Mouse (Mus musculus) thymus, adult 2 months (tissue): ENCODE results near the gene Col23a1. TPM values are rescaled to one million over a fixed set of nuclear protein-coding genes. Genes with fewer than 3 reads are reported as not detected.
"Not testable (repeated sequence)": the region's sequence is repeated elsewhere in the genome, so short reads cannot be mapped to it uniquely, and the experiment has no call there.

ENCODE experiments used
- DNase-seq: peaks from one replicate; pipeline ENCODE4 v3.0.0; 2021
- H3K27ac ChIP-seq: fragments of 200-500 bp; 2 replicates; pipeline ENCODE4 v1.5.1; 2012; ENCODE audit warnings: low read length, control low read depth; ENCODE audit not compliant: control insufficient read depth, insufficient read depth
- H3K27me3 ChIP-seq: fragments of 200-500 bp; 2 replicates; pipeline ENCODE4 v1.6.1; 2012; ENCODE audit warnings: mild to moderate bottlenecking, low read length, moderate library complexity, mixed read lengths; ENCODE audit not compliant: control insufficient read depth, insufficient read depth
- H3K36me3 ChIP-seq: fragments of 200-500 bp; 2 replicates; pipeline ENCODE4 v1.6.1; 2012; ENCODE audit warnings: mild to moderate bottlenecking, low read length, moderate library complexity; ENCODE audit not compliant: control insufficient read depth, insufficient read depth
- H3K4me1 ChIP-seq: fragments of 200-500 bp; replicated peaks from 2 replicates; pipeline ENCODE4 v1.6.1; 2012; ENCODE audit warnings: low read length; ENCODE audit not compliant: control insufficient read depth, insufficient read depth
- H3K4me3 ChIP-seq: fragments of 200-500 bp; 2 replicates; pipeline ENCODE4 v1.5.1; 2012; ENCODE audit warnings: mild to moderate bottlenecking, low read length, control low read depth, moderate library complexity; ENCODE audit not compliant: control insufficient read depth, insufficient read depth
- CTCF ChIP-seq: fragments of 200-500 bp; IDR thresholded peaks from 2 replicates; pipeline ENCODE4 v1.5.1; 2012; ENCODE audit warnings: mild to moderate bottlenecking, control low read depth, low read length, moderate library complexity, borderline replicate concordance; ENCODE audit not compliant: control insufficient read depth, poor library complexity, insufficient read depth; ENCODE audit errors: extremely low read depth
- POLR2A ChIP-seq: fragments of 200-500 bp; IDR thresholded peaks from 2 replicates; pipeline ENCODE4 v1.6.1; 2012; ENCODE audit warnings: mild to moderate bottlenecking, low read length, control low read depth, moderate library complexity; ENCODE audit not compliant: control insufficient read depth, poor library complexity, insufficient read depth; ENCODE audit errors: extremely low read depth
- WGBS: fragments of 180-500 bp; shearing (Covaris S2); methylation state at CpG from one replicate; pipeline ENCODE4 v1.1.7; 2018; 5-methylcytosine and 5-hydroxymethylcytosine counted together
- polyA plus RNA-seq: library from polyadenylated mRNA; depleted of rRNA; stranded (reverse); fragments of >200 nt; gene quantifications from 2 replicates; pipeline ENCODE4 v1.2.3, GENCODE M21; 2012

The Col23a1 gene
- polyA plus RNA-seq, 1 experiment: 1.2 TPM

DNA sequence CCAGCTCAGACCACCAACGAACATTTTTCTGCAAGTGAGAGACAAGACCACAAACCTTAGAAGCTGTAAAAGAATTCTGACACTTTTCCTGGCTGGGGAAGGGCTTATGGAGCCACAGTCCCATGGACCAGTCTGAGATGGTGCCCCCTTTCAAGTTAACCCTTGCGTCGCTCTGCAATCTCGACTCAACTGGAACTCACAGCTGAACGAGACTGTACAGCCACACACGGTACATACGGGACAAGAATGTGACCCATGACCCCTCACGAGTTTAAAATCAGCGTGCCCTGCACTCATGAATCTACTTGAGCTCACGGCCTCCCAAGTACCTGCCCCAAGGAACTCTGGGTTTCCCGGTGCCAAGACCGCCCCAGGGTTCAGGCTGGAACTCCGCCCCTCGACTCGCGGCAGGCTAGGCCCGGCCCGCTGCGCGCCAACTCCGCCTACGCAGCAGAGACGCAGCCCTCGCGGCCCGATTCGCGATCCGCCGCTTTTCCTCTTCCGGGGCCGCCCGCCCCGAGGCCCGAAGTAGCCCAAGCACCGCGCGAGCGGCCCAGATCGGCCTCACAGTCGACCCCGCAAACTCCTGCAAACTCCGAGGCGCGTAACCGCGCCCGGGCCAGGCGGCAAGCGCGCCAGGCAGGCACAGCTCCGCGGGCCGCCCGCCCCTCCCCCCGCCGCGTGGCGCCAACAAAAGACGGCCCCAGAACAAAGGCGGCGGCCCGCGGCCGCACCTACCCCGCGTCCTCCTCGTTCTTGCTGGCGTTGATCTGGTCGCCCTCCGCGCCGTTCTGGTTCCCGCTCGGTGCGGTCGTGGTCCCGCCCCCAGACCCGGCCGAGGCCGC, 316.1 kb downstream of the Col23a1 start:
- peak overlapping the region; percentile 64 for H3K4me3 ChIP-seq
- WGBS: under 1% methylated on average over 81 of the region's 81 CpGs
- DNase-seq: peak; percentile 86
- H3K27me3 ChIP-seq: no peaks in the 10 kb centered on the region
- TF ChIP-seq CTCF (peak; percentile 66; the same call in 1 of the 2 replicates), POLR2A (peak; percentile 90)
- H3K27ac ChIP-seq: peak overlapping the region; percentile 15
- H3K36me3 ChIP-seq: peaks cover 45% of the 10 kb centered on the region
- peaks cover 13% of the 10 kb centered on the region for H3K4me1 ChIP-seq

DNA sequence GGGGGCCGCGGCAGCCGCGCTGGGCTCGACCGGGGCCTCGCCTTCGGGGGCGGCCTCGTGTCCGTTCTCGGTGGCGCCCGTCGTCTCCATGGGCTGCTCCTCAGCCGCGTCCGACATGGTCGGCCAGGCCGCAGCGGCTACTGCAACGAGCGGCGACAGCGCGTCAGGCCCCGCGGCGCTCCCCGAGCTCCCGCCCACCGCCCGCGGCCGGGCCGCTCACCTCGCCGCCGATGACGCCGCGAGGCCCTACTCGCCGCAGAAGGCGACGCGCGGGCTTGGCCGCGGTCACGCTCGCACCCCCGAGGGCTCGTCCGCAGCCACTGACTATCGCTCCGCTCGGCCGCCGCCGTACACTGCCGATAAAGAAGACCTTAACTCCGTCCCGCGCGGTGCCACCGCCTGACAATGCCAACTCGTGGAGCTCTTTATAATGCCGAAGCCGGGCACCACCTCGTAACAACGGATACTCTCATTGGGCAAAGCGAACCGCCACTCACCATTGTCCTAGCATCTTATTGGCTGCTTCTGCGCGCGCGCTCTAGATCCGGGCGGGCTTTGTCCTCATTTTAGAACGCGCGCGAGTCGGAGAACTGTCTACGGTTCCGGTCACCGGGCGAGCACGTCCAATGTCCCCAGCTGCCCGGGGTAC, 316.9 kb downstream of the Col23a1 start, which contains the start of gene Hnrnpab:
Gene Hnrnpab (minus strand): TSS at position 401 of the 649 bp plus-strand sequence.
- under 1% methylated on average over 91 of the region's 91 CpGs for WGBS
- peak; percentile 96 for DNase-seq
- TF ChIP-seq POLR2A (peak; percentile 100), CTCF (no peak)
- H3K4me1 ChIP-seq: peaks cover 13% of the 10 kb centered on the region
- H3K27ac ChIP-seq: peak within 1 kb of the TSS; percentile 15
- no peaks in the 10 kb centered on the region for H3K27me3 ChIP-seq
- H3K36me3 ChIP-seq: peaks cover 38% of the 10 kb centered on the region
- peak within 1 kb of the TSS; percentile 75 for H3K4me3 ChIP-seq

DNA sequence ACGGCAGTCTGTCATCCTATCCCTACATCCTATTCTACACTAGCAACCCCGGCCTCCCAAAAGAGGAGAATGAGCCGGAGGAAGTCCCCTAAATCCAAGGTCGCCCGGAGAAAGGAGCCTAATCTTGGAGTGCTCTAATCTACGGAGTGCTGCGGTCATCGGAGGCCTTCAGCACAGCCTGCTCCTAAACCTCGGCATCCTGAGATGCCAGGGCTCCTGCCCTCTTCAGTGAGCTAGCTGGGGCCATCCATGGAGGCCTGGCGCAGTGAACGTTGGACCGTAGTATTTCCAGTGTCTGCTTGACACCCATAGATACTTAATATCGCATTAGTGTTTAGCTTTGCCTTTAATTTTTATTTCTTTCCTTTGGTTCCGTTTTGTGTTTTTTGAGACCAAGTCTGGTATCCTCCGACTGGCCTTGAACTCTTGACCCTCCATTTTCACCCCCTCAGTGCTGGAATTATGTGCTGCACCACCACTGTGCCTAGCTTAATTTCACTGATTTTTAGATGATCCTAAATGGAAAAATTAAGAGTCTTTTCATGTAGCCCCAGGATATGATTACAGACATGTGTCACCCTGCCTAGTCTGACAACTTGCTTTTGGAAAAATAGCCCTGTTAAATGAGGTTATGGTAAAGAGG, 317.5 kb downstream of the Col23a1 start:
- Histone ChIP-seq H3K27ac (peak overlapping the region; percentile 9; the same call in 1 of the 2 replicates), H3K36me3 (peaks cover 31% of the 10 kb centered on the region), H3K4me1 (peaks cover 13% of the 10 kb centered on the region), H3K27me3 (no peaks in the 10 kb centered on the region), H3K4me3 (peak overlapping the region; percentile 75)
- no peak for DNase-seq
- WGBS: 6% methylated on average over 15 of the region's 15 CpGs
- TF ChIP-seq POLR2A (no peak), CTCF (no peak)

DNA sequence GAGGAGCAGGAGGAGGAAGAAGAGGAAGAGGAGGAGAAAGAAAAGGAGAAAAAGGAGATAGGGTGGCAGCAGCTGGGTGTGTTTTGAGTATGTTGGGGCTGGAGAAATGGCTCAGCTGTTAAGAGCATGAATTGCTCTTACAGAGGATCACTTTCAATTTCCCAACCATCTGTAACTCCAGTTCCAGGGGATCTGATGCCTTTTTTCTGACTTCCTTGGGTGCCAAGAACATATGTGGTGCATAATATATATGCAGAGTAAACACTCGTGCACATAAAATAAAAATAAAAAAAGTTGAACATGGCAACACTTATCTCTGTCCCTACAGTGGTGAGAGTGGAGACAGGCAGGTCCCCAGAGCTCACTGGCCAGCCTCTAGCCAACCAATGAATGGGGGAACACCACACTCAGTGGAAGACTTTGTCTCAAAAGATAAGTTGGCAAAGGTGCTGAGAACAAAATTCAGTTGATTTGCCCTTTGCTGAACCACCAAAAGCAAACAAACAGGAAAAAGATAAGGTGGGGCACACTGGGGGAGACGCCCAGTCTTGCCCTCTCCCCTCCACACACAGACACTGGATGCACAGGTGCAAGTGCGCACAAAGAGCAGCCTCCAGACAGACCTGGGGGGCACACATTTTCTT, 319.7 kb downstream of the Col23a1 start:
- peaks cover 13% of the 10 kb centered on the region for H3K4me1 ChIP-seq
- WGBS: 26% methylated on average over 3 of the region's 3 CpGs
- no peaks in the 10 kb centered on the region for H3K27me3 ChIP-seq
- peaks cover 10% of the 10 kb centered on the region for H3K36me3 ChIP-seq
- H3K4me3 ChIP-seq: no peak overlapping the region
- TF ChIP-seq CTCF (no peak), POLR2A (no peak)
- H3K27ac ChIP-seq: peak overlapping the region; percentile 91
- DNase-seq: no peak

DNA sequence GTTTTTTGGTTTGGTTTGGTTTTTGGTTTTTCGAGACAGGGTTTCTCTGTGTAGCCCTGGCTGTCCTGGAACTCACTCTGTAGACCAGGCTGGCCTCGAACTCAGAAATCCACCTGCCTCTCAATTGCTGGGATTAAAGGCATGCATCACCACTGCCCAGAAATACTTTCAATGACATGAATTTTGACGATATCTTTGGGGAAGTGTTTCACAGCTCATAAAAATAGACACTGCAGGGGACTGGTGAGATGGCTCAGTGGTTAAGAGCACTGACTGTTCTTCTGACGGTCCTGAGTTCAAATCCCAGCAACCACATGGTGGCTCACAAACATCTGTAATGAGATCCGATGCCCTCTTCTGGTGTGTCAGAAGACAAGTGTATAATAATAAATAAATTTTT, 320.2 kb downstream of the Col23a1 start:
- peak overlapping the region; percentile 91 for H3K27ac ChIP-seq
- not testable (repeated sequence) for H3K36me3 ChIP-seq, H3K27me3 ChIP-seq, H3K4me3 ChIP-seq, DNase-seq
- peaks cover 16% of the 10 kb centered on the region for H3K4me1 ChIP-seq
- 71% methylated on average over 5 of the region's 5 CpGs for WGBS

DNA sequence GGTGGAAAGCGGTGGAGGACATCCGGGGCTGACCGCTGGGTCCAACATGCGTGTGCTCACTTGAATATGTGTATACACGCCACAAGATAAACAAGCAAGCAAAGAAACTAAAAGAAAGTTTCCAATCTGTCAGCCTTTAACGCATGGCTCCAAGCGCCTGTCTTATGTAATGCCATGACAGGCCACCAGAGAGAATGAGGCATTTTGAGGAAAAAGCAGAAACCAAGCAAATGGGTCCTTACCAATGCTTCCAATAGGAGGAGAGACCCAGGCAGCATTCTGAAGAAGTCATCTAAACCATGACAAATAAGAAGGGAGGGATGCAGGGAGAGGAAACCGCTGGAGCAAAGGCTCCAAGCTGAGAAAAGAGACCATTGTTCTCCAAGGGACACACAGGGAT, 324.5 kb downstream of the Col23a1 start:
- no peak overlapping the region for H3K27ac ChIP-seq
- H3K36me3 ChIP-seq: no peaks in the 10 kb centered on the region
- no peak overlapping the region for H3K4me3 ChIP-seq
- 95% methylated on average over 8 of the region's 8 CpGs for WGBS
- no peak for TF ChIP-seq POLR2A
- no peak for TF ChIP-seq CTCF
- H3K4me1 ChIP-seq: peaks cover 19% of the 10 kb centered on the region
- no peak for DNase-seq
- no peaks in the 10 kb centered on the region for H3K27me3 ChIP-seq
